Mouse (Mus musculus) 3134 (cell line): ENCODE data around the gene Enpp5.

ENCODE experiments used
- DNase-seq: peaks from one replicate; pipeline ENCODE4 v3.0.0-alpha.2; 2011; ENCODE audit warnings: low spot score; ENCODE audit not compliant: insufficient read length; ENCODE audit errors: extremely low read depth

Enpp5 gene

DNA sequence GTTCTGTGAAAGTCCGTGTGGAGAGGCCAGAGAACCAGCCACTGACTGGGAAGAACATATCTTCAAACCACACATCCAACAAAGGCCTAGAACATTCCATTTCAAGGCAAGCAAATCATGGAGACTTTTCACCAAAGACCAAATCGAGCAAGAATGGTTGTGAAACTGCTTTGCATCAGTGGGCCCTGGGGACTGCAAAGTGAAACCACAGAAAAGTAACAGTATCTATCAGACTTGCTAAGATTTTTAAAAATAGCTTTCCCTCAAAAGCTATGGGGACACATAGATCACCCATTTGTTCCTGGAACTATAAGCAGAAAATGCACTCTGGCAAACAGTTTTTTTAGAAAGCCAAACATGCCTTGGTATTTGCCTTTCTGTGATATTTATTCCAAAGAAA is 12.3 kb downstream of the Enpp5 start:
- no peak for DNase-seq

- no peak for DNase-seq
Observed at GRCm38 (mm10) chr17:44091512-44091911, 12.9 kb downstream of the Enpp5 start.

DNA sequence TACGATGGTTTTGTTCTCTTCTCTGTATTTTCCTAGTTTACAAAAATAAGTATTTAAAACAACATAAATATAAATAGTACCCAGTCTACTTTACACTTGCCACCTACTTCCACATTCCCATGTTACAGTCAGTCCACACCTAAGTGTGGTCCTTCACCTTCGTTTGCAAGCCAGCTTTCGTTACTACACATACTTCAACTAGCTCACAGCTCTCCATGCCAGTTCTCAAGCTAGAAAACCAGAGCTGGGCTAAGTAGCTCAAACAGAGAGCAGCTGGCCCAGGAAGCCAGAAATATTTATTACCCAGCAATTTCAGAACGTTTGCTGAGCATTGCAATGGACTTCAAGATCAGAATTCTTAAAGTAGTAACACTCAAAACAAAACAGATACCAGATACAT is 21.9 kb downstream of the Enpp5 start:
- no peak for DNase-seq

GRCm38 (mm10) chr17:44100906-44101305 is 22.3 kb downstream of the Enpp5 start:
- DNase-seq, result no peak

GRCm38 (mm10) chr17:44101961-44102360 is 23.3 kb downstream of the Enpp5 start:
- DNase-seq, result no peak

GRCm38 (mm10) chr17:44105287-44106138 is 26.9 kb downstream of the Enpp5 start, which contains the start of gene Enpp4:
Gene Enpp4, minus strand, starts transcription at chr17:44105809.
- DNase-seq, result peak; percentile 95

DNA sequence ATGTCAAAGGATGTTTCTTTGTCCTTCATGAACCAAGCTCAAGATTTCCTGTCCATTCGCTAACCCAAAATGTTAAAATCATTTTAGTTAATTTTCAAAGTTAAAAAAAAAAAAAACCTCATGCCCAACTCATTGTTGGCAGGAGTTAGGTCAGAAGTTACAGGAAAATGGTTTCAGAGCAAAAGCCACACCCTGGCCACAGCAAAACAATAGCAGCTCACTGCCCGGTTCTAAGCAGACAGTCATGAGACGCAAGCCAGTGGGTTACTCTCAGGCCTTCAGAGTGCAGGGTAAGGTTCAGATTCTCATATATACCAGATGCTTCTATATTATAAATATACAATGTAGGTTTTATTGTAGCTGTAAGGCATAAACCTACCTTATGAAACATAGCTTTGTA is 29.7 kb downstream of the Enpp5 start:
- DNase-seq, result no peak

DNA sequence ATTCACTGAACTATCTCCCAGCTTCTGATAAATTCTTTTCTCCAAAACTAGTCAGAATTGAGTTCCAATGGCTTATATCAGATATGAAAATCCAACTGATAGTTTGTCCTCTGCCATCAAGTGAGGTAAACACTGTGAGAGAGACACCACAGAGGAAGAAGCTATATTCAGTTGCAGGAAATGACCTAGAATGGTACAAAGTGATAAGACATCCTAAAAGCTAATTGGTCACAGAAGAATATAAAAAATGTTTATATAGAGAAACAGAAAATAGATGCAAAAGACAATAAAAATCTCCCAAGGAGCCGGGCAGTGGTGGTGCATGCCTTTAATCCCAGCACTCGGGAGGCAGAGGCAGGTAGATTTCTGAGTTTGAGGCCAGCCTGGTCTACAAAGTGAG is 38.0 kb downstream of the Enpp5 start:
- no peak for DNase-seq

DNA sequence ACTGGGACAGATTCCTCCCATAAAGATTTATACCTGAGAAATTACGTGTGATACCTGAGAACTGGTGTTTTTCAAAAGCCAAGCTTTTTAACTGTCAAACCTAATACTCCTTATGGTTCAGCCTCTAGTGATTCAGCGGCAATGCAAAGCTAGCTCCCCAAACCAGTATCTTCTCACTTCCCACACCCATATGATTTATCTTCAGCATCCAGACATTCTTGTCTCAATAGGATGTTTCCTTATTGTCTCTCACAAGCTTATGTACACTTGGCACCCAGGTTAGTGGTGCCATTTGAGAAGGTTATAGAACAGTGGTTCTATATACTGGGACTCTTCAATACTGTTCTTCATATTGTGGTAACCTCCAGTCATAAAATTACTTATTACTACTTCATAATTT is 39.1 kb downstream of the Enpp5 start:
- no peak for DNase-seq

GRCm38 (mm10) chr17:44118231-44118630 is 39.6 kb downstream of the Enpp5 start:
- DNase-seq, result no peak

- no peak for DNase-seq
Observed at GRCm38 (mm10) chr17:44121366-44122100, 42.9 kb downstream of the Enpp5 start.

- DNase-seq, result no peak
Observed at GRCm38 (mm10) chr17:44129092-44129750, 50.6 kb downstream of the Enpp5 start.

DNA sequence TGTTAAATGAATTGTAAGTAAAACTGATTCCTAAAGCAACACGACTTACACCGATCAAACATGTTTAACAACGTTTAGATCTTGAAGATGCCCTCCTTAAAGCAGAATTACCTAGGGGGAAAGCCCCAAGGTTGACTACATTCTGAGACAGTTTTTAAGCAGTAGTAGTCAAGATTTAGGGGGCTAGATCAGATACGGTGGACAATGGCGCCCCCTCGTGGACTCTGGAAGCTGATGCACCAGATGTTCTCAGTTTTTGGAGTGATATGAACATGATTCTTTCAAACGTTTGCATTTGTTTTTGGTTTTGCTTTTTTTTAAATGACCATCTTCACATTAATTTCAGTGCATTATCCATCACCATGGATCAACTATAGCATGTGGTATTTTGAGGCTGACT is 51.8 kb downstream of the Enpp5 start:
- peak; percentile 17 for DNase-seq

DNA sequence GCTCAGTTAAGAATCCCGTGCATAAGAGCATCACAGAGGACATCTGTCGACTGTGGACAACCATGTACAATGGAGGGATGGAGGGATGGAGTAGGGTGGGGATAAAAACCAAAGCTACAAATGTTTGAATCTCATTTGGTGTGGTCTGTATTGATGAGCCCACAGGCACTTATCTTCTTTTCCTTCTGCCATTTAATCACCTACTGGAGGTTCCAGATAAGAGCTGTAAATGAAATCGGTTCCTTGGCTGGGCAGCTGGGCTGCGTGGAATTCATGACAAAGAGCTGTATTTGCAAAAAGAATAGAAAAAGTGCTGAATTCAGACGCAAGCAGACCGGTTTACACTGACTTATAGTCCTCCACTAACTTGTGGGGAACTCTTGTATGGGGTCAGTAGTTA is 55.5 kb downstream of the Enpp5 start:
- no peak for DNase-seq

DNA sequence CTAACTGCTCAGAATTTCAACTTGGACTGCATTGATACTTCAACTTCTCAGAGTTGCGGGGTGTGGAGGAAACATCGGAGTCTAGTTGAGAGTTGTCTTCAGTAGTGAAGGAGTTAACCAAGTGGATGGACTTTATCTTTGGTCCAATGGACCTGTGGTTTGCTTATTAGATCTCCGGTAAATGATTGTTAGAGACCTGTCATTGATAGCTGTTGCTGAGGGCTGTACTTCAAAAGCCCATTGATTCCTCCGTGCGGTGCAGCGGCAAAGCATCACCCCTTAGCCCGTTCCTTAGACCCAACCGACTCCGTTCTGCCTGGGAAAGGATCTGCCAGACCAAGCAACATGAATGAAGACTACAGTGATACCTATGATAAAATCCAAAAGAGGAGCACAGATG is 55.9 kb downstream of the Enpp5 start:
- no peak for DNase-seq

GRCm38 (mm10) chr17:44136018-44136417 is 57.4 kb downstream of the Enpp5 start:
- DNase-seq, result no peak
